Comparison of ENCODE assay signal across 8 mouse cellular contexts in the genomic region with DNA sequence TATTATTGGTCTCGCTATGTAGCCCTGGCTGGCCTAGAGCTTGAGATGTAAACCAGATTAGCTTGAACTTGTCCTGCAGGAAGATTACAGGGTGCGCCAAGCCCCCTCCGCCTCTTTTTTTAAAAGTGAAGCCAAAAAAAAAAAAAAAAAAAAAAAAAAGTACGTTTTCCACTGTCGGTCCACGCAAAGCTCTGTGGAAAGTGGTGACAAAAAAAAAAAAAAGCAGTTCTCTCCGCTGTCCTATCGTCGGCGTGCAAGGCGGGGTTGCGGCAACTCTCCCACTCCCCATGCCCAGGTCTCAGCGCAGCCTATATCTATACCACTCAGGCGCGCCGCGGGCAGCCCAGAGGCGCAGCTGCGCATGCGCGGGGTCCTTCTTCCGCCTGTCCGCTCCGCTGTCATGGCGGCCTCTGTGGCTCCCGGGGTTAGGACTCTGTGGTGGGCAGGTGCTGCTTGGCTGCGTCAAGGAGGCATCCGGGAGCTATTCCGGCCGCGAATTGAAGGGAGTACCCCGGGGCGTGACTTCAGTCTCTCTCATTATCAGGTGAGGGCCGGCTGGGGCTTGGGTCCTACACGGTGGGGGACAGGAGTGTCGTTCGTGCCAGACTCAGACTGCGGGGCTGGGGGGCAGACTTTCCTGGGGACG. TPM values are rescaled to one million over a fixed set of nuclear protein-coding genes. Genes with fewer than 3 reads are reported as not detected.
DNase-seq lines count a peak whose midpoint lies in the region; ATAC-seq and TF ChIP-seq lines count a peak whose summit lies in the region.

Mrpl9 (plus strand) TSS at position 368 of the 646 bp plus-strand sequence.

- peaks cover 1% of the 10 kb centered on the region for H3K27me3 ChIP-seq in CH12.LX (replicated peaks)
- no peaks in the 10 kb centered on the region for H3K27me3 ChIP-seq in forebrain, embryonic 12.5 days
- no peaks in the 10 kb centered on the region for H3K27me3 ChIP-seq in heart, postnatal 0 days (ENCODE audit: control insufficient read depth, insufficient read depth, low read length)
- H3K27me3 ChIP-seq in liver, embryonic 16.5 days (ENCODE audit: control insufficient read depth, insufficient read depth, low read depth, low read length): peaks cover 6% of the 10 kb centered on the region
- H3K27me3 ChIP-seq in neural tube, embryonic 13.5 days: peaks cover 6% of the 10 kb centered on the region; the same call in 1 of the 2 replicates
- H3K27me3 ChIP-seq in testis, adult 2 months (ENCODE audit: control insufficient read depth, insufficient read depth, low read length): no peaks in the 10 kb centered on the region

- H3K9me3 ChIP-seq in CH12.LX (replicated peaks; ENCODE audit: low read length): peaks cover 4% of the 10 kb centered on the region
- no peaks in the 10 kb centered on the region for H3K9me3 ChIP-seq in forebrain, embryonic 12.5 days
- no peaks in the 10 kb centered on the region for H3K9me3 ChIP-seq in heart, postnatal 0 days (replicated peaks; ENCODE audit: control insufficient read depth, low read length)
- no peaks in the 10 kb centered on the region for H3K9me3 ChIP-seq in liver, embryonic 16.5 days (replicated peaks; ENCODE audit: control insufficient read depth, low read length)
- H3K9me3 ChIP-seq in neural tube, embryonic 13.5 days: no peaks in the 10 kb centered on the region

- dilution Hi-C loops in CH12.LX (cut with MboI; ENCODE audit: extremely low pct_ligation_motif_present, extremely low pct_unique_long_range_greater_than_20kb, low sequenced_read_pairs): no loop called here

- peak within 1 kb of the TSS; percentile 71 for H3K4me2 ChIP-seq in CH12.LX (ENCODE audit: insufficient read depth, low read depth, poor library complexity, severe bottlenecking)
- peak within 1 kb of the TSS; percentile 93 for H3K4me2 ChIP-seq in forebrain, embryonic 12.5 days
- peak within 1 kb of the TSS; percentile 69 for H3K4me2 ChIP-seq in heart, postnatal 0 days (ENCODE audit: low read depth, low read length)
- H3K4me2 ChIP-seq in liver, embryonic 16.5 days (ENCODE audit: low read depth, low read length): peak within 1 kb of the TSS; percentile 89
- H3K4me2 ChIP-seq in neural tube, embryonic 13.5 days: peak within 1 kb of the TSS; percentile 84

- H3K4me3 ChIP-seq in CH12.LX (replicated peaks in 1 of 3; ENCODE audit: low read depth in 2 of 3, low read length in 2 of 3, poor library complexity in 1 of 3): peak within 1 kb of the TSS; percentile 93 to 98 (median 96)
- peak within 1 kb of the TSS; percentile 96 for H3K4me3 ChIP-seq in forebrain, embryonic 12.5 days (replicated peaks)
- H3K4me3 ChIP-seq in heart, postnatal 0 days (ENCODE audit: low read depth, low read length): peak within 1 kb of the TSS; percentile 84
- H3K4me3 ChIP-seq in liver, embryonic 16.5 days (ENCODE audit: low read depth, low read length): peak within 1 kb of the TSS; percentile 93
- H3K4me3 ChIP-seq in neural tube, embryonic 13.5 days: peak within 1 kb of the TSS; percentile 96
- H3K4me3 ChIP-seq in testis, adult 2 months (ENCODE audit: control insufficient read depth, low read depth, low read length): peak within 1 kb of the TSS; percentile 89

- peak within 1 kb of the TSS; percentile 75 for H3K9ac ChIP-seq in CH12.LX (ENCODE audit: insufficient read depth, low read depth)
- peak within 1 kb of the TSS; percentile 94 for H3K9ac ChIP-seq in forebrain, embryonic 12.5 days
- peak within 1 kb of the TSS; percentile 91 for H3K9ac ChIP-seq in heart, postnatal 0 days (replicated peaks; ENCODE audit: low read depth, low read length)
- H3K9ac ChIP-seq in liver, embryonic 16.5 days (ENCODE audit: low read depth, low read length): peak within 1 kb of the TSS; percentile 93
- H3K9ac ChIP-seq in neural tube, embryonic 13.5 days: peak within 1 kb of the TSS; percentile 82

- H3K36me3 ChIP-seq in CH12.LX (replicated peaks in 1 of 2; ENCODE audit: control insufficient read depth in 1 of 2, insufficient read depth in 1 of 2, low read length in 1 of 2): peaks cover 27 to 38% of the 10 kb centered on the region in 2 experiments
- H3K36me3 ChIP-seq in forebrain, embryonic 12.5 days (replicated peaks): peaks cover 36% of the 10 kb centered on the region
- peaks cover 35% of the 10 kb centered on the region for H3K36me3 ChIP-seq in heart, postnatal 0 days (replicated peaks; ENCODE audit: control insufficient read depth, insufficient read depth, low read length)
- peaks cover 18% of the 10 kb centered on the region for H3K36me3 ChIP-seq in liver, embryonic 16.5 days (ENCODE audit: control insufficient read depth, insufficient read depth)
- H3K36me3 ChIP-seq in neural tube, embryonic 13.5 days: peaks cover 37% of the 10 kb centered on the region
- peaks cover 2% of the 10 kb centered on the region for H3K36me3 ChIP-seq in testis, adult 2 months (ENCODE audit: control insufficient read depth, insufficient read depth, low read length)

- TF ChIP-seq EP300 in CH12.LX (IDR thresholded peaks at IDR 0.05; ENCODE audit: low read length): no peak
- no peak for TF ChIP-seq EP300 in heart, postnatal 0 days (IDR thresholded peaks at IDR 0.05; ENCODE audit: low read depth)

- peak; percentile 93 for DNase-seq in CH12.LX (ENCODE audit: extremely low read depth)
- peak; percentile 84 for DNase-seq in c-Kit-positive CD71-positive TER-119-negative erythroid progenitor cells, embryonic 14.5 days (ENCODE audit: low read depth)
- peak; percentile 89 for DNase-seq in heart, postnatal 0 days (ENCODE audit: low spot score)
- DNase-seq in kidney, postnatal 4 days: peak; percentile 98

- ATAC-seq in forebrain, embryonic 12.5 days (ENCODE audit: low FRiP score): peak; percentile 98
- ATAC-seq in heart, postnatal 0 days (ENCODE audit: insufficient read depth, low read depth): peak; percentile 99
- ATAC-seq in liver, embryonic 16.5 days (ENCODE audit: low read depth): peak; percentile 99
- peak; percentile 98 for ATAC-seq in neural tube, embryonic 13.5 days (ENCODE audit: low read depth)

- peaks cover 15% of the 10 kb centered on the region for H3K79me2 ChIP-seq in CH12.LX (replicated peaks; ENCODE audit: control insufficient read depth, extremely low read depth, insufficient read depth, poor library complexity, severe bottlenecking)

- peak; percentile 97 for TF ChIP-seq POLR2A in CH12.LX (IDR thresholded peaks at IDR 0.05; ENCODE audit: low read depth, low read length)
- TF ChIP-seq POLR2A in testis, adult 2 months (IDR thresholded peaks at IDR 0.05; ENCODE audit: control insufficient read depth, low read depth, low read length): peak; percentile 93

- peak within 1 kb of the TSS; percentile 2; the same call in 1 of the 2 replicates for H3K27ac ChIP-seq in CH12.LX (ENCODE audit: insufficient read depth, low read depth)
- peak within 1 kb of the TSS; percentile 74 for H3K27ac ChIP-seq in forebrain, embryonic 12.5 days
- H3K27ac ChIP-seq in heart, postnatal 0 days (ENCODE audit: low read depth): peak within 1 kb of the TSS; percentile 64
- H3K27ac ChIP-seq in liver, embryonic 16.5 days (ENCODE audit: low read length): peak within 1 kb of the TSS; percentile 61
- H3K27ac ChIP-seq in neural tube, embryonic 13.5 days (replicated peaks): peak within 1 kb of the TSS; percentile 76
- H3K27ac ChIP-seq in testis, adult 2 months (ENCODE audit: control insufficient read depth, insufficient read depth, low read depth, low read length): peak within 1 kb of the TSS; percentile 79

- peaks cover 6 to 14% of the 10 kb centered on the region in 2 experiments; a peak in 3 of 4 replicates for H3K4me1 ChIP-seq in CH12.LX (ENCODE audit: control insufficient read depth in 1 of 2, insufficient read depth in 2 of 2)
- peaks cover 15% of the 10 kb centered on the region for H3K4me1 ChIP-seq in forebrain, embryonic 12.5 days
- no peaks in the 10 kb centered on the region for H3K4me1 ChIP-seq in heart, postnatal 0 days (ENCODE audit: control insufficient read depth, insufficient read depth)
- peaks cover 9% of the 10 kb centered on the region for H3K4me1 ChIP-seq in liver, embryonic 16.5 days (ENCODE audit: control insufficient read depth, low read depth, low read length)
- H3K4me1 ChIP-seq in neural tube, embryonic 13.5 days (replicated peaks): peaks cover 14% of the 10 kb centered on the region
- H3K4me1 ChIP-seq in testis, adult 2 months (ENCODE audit: control insufficient read depth, insufficient read depth, low read length): no peaks in the 10 kb centered on the region

- no peak for TF ChIP-seq RAD21 in CH12.LX (IDR thresholded peaks at IDR 0.05; ENCODE audit: low read depth, low read length)

- no peak for TF ChIP-seq CTCF in CH12.LX (conservative IDR thresholded peaks at IDR 0.05 in 1 of 2, IDR thresholded peaks at IDR 0.05 in 1 of 2; ENCODE audit: low read depth in 2 of 2, low read length in 2 of 2)
- no peak for TF ChIP-seq CTCF in heart, postnatal 0 days (IDR thresholded peaks at IDR 0.05; ENCODE audit: low read depth)
- TF ChIP-seq CTCF in testis, adult 2 months (IDR thresholded peaks at IDR 0.05; ENCODE audit: control insufficient read depth, insufficient read depth, insufficient replicate concordance, low read depth, low read length): no peak

- WGBS in forebrain, embryonic 12.5 days: under 1% methylated on average over 38 of the region's 39 CpGs
- under 1% methylated on average over 39 of the region's 39 CpGs for WGBS in heart, postnatal 0 days
- whole genome bisulfite sequencing in liver, embryonic 16.5 days (ENCODE audit: insufficient replicate concordance): under 1% methylated on average over 38 of the region's 39 CpGs
- under 1% methylated on average over 39 of the region's 39 CpGs for WGBS in neural tube, embryonic 13.5 days

- in situ Hi-C loops in CH12.LX (cut with MboI; ENCODE audit: low pct_ligation_motif_present, low pct_unique_long_range_greater_than_20kb, low sequenced_read_pairs): no loop called here

TF ChIP-seq in CH12.LX, 34 proteins besides CTCF, POLR2A, EP300 and RAD21 (continues in another document):
- TF ChIP-seq USF2 (conservative IDR thresholded peaks at IDR 0.05; ENCODE audit: low read depth, low read length): no peak
- no peak for TF ChIP-seq CHD1 (IDR thresholded peaks at IDR 0.05; ENCODE audit: low read depth, low read length)
- TF ChIP-seq CHD2 (IDR thresholded peaks at IDR 0.05; ENCODE audit: low read length): no peak
- no peak for TF ChIP-seq PAX5 (IDR thresholded peaks at IDR 0.05; ENCODE audit: low read length)
- peak; percentile 99 for TF ChIP-seq ZNF384 (IDR thresholded peaks at IDR 0.05; ENCODE audit: low read depth, low read length)
- peak; percentile 99 for TF ChIP-seq NRF1 (IDR thresholded peaks at IDR 0.05; ENCODE audit: low read depth, low read length)

RNA-seq across cellular contexts. Expression of gene Mrpl9, which starts in this region (rescaled TPM):
- total RNA-seq in CH12.LX (2012; rRNA removed) (114 and 128 TPM in 2 replicates), CH12.LX (2014; rRNA removed) (110 and 111 TPM in 2 replicates)
- 104 and 119 TPM in 2 replicates for polyA plus RNA-seq in CH12.LX (2012; ENCODE audit: insufficient read length, low read depth)
- polyA plus RNA-seq in forebrain, embryonic 12.5 days (2016; fragmentation: Nextera tagmentation; extraction: Ambion mirVana): 63.2 and 63.9 TPM in 2 replicates
- total RNA-seq in heart, postnatal 0 days (2014; rRNA removed; ENCODE audit: low replicate concordance): 83.0 and 85.1 TPM in 2 replicates
- 67.4 and 68.7 TPM in 2 replicates for polyA plus RNA-seq in heart, postnatal 0 days (2015; fragmentation: Nextera tagmentation; extraction: Ambion mirVana)
- 33.5 and 33.8 TPM in 2 replicates for polyA plus RNA-seq in liver, embryonic 16.5 days (2015; fragmentation: Nextera tagmentation; extraction: Ambion mirVana)
- 58.6 and 62.2 TPM in 2 replicates for polyA plus RNA-seq in neural tube, embryonic 13.5 days (2015; fragmentation: Nextera tagmentation; extraction: Ambion mirVana)
- polyA plus RNA-seq in testis, adult 2 months (2012; rRNA removed): 16.8 and 17.1 TPM in 2 replicates

Comparison
In these comparisons a context has a peak if more than half of its experiments do, and no peak if none do; other contexts are left out.
1. Peak in every context shown above with its lines: DNase-seq, ATAC-seq, H3K4me3 ChIP-seq and H3K27ac ChIP-seq.
2. H3K27ac ChIP-seq: peak in every context shown above with its lines; median percentile 79 in testis, adult 2 months; 76 in neural tube, embryonic 13.5 days; 74 in forebrain, embryonic 12.5 days; 64 in heart, postnatal 0 days; 61 in liver, embryonic 16.5 days; 2 in CH12.LX.